Mouse (Mus musculus): Measurements from ENCODE around the gene Gm10234.

DNA sequence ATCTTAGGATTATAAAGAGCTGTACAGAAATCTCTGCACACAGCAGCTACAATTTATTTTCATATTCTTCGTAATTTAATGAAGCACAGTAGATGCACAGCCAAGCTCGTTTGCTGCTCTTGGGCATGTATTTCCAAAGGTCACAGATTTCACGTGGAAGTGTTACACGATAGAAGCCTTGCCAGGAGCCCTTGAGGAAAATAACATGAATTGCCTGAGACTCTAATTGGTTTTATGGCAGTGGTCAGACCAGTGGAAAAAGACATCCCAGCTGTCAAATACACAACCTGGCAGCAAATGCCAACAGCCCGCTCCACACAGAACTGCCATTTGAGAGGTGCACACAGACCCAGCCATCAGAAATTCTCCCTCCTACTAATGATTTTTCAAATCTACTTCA is 9.3 kb downstream of the Gm10234 start:
- TF ChIP-seq EP300 (IDR thresholded peaks at IDR 0.05; ENCODE audit: low read depth) (no peak), CTCF (IDR thresholded peaks at IDR 0.05; ENCODE audit: low read depth) (no peak)

Measured in heart, postnatal 0 days (tissue).